ENCODE assay signal across 14 mouse cellular contexts in the genomic region with DNA sequence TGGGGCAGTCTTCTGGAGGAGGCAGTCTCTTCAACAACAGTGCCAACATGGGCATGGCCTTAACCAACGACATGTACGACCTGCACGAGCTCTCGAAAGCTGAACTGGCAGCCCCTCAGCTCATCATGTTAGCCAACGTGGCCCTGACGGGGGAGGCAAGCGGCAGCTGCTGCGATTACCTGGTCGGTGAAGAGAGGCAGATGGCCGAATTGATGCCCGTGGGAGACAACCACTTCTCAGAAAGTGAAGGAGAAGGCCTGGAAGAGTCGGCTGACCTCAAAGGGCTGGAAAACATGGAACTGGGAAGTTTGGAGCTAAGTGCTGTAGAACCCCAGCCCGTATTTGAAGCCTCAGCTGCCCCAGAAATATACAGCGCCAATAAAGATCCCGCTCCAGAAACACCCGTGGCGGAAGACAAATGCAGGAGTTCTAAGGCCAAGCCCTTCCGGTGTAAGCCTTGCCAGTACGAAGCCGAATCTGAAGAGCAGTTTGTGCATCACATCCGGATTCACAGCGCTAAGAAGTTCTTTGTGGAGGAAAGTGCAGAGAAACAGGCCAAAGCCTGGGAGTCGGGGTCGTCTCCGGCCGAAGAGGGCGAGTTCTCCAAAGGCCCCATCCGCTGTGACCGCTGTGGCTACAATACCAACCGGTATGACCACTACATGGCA. TPM values are rescaled to one million over a fixed set of nuclear protein-coding genes. Genes with fewer than 3 reads are reported as not detected.
DNase-seq lines count a peak whose midpoint lies in the region; ATAC-seq and TF ChIP-seq lines count a peak whose summit lies in the region.
"Had no signal": no experiment of that assay in that cellular context is flagged by ENCODE, and none has a peak within 500 bp of the region (broad histone marks: within the 10 kb centered on the region; RNA-seq: fewer than 3 reads in every experiment).

No protein-coding gene starts in this region.

- WGBS in hindbrain, embryonic 14.5 days: 95% methylated on average over 30 of the region's 30 CpGs
- 95% methylated on average over 30 of the region's 30 CpGs for WGBS in hindbrain, embryonic 12.5 days
- 96% methylated on average over 30 of the region's 30 CpGs for WGBS in midbrain, postnatal 0 days
- 95% methylated on average over 30 of the region's 30 CpGs for WGBS in midbrain, embryonic 16.5 days
- WGBS in limb, embryonic 12.5 days: 93% methylated on average over 30 of the region's 30 CpGs
- 94% methylated on average over 30 of the region's 30 CpGs for WGBS in intestine, embryonic 16.5 days

- intact Hi-C loops in left cerebral cortex, postnatal 36 days (cut with DNase I): no loop called here

- H3K9me3 ChIP-seq in hindbrain, embryonic 14.5 days (ENCODE audit: control insufficient read depth, low read length): no peaks in the 10 kb centered on the region
- no peaks in the 10 kb centered on the region for H3K9me3 ChIP-seq in hindbrain, embryonic 12.5 days (replicated peaks)
- H3K9me3 ChIP-seq in midbrain, postnatal 0 days (ENCODE audit: low read length): no peaks in the 10 kb centered on the region
- no peaks in the 10 kb centered on the region for H3K9me3 ChIP-seq in midbrain, embryonic 16.5 days (replicated peaks; ENCODE audit: control insufficient read depth, low read length, poor library complexity, severe bottlenecking)
- no peaks in the 10 kb centered on the region for H3K9me3 ChIP-seq in limb, embryonic 12.5 days
- H3K9me3 ChIP-seq in intestine, embryonic 16.5 days (ENCODE audit: control insufficient read depth, low read length): no peaks in the 10 kb centered on the region

- no peak overlapping the region for H3K27ac ChIP-seq in hindbrain, embryonic 14.5 days
- H3K27ac ChIP-seq in hindbrain, embryonic 12.5 days: no peak overlapping the region
- no peak overlapping the region for H3K27ac ChIP-seq in midbrain, postnatal 0 days (ENCODE audit: low read depth, low read length)
- no peak overlapping the region for H3K27ac ChIP-seq in midbrain, embryonic 16.5 days (ENCODE audit: low read length)
- no peak overlapping the region for H3K27ac ChIP-seq in limb, embryonic 12.5 days
- no peak overlapping the region for H3K27ac ChIP-seq in intestine, embryonic 16.5 days (ENCODE audit: low read length)
- H3K27ac ChIP-seq: heart, adult 2 months had no signal

- 0 out of 2 replicates have a peak, but pooled peaks cover 6% of the 10 kb centered on the region for H3K27me3 ChIP-seq in hindbrain, embryonic 14.5 days (ENCODE audit: control insufficient read depth, insufficient read depth, low read length)
- peaks cover 7% of the 10 kb centered on the region for H3K27me3 ChIP-seq in hindbrain, embryonic 12.5 days
- no peaks in the 10 kb centered on the region for H3K27me3 ChIP-seq in midbrain, postnatal 0 days (ENCODE audit: insufficient read depth, low read length)
- peaks cover 3% of the 10 kb centered on the region; the same call in 1 of the 2 replicates for H3K27me3 ChIP-seq in midbrain, embryonic 16.5 days (ENCODE audit: control insufficient read depth, insufficient read depth, low read depth, low read length)
- H3K27me3 ChIP-seq in limb, embryonic 12.5 days: no peaks in the 10 kb centered on the region
- no peaks in the 10 kb centered on the region for H3K27me3 ChIP-seq in intestine, embryonic 16.5 days (replicated peaks; ENCODE audit: control insufficient read depth, insufficient read depth, low read length)

- no peak for DNase-seq in hindbrain, embryonic 14.5 days (ENCODE audit: low spot score)
- no peak for DNase-seq in midbrain, postnatal 0 days (ENCODE audit: low spot score)
- DNase-seq in ZHBTc4 (ENCODE audit: low read depth, low spot score): peak; percentile 60
- DNase-seq in left cerebral cortex, postnatal 36 days (ENCODE audit: low spot score in 2 of 2): no peak
- DNase-seq: cerebellum, adult 9-10 months; heart, adult 2 months; left cerebral cortex, postnatal 4 days; lung, postnatal 14 days; thymus, adult 2 months had no signal

- H3K4me2 ChIP-seq in hindbrain, embryonic 14.5 days (replicated peaks): peak overlapping the region; percentile 87; the same call in 1 of the 2 replicates
- H3K4me2 ChIP-seq in hindbrain, embryonic 12.5 days (replicated peaks): no peak overlapping the region
- 0 out of 2 replicates have a peak overlapping the region, but pooled peaks have one; percentile 9 for H3K4me2 ChIP-seq in midbrain, postnatal 0 days (ENCODE audit: low read depth, low read length, poor library complexity, severe bottlenecking)
- H3K4me2 ChIP-seq in midbrain, embryonic 16.5 days (ENCODE audit: low read length): no peak overlapping the region
- peak overlapping the region; percentile 61 for H3K4me2 ChIP-seq in limb, embryonic 12.5 days
- no peak overlapping the region for H3K4me2 ChIP-seq in intestine, embryonic 16.5 days (ENCODE audit: low read depth, low read length)

- H3K36me3 ChIP-seq in hindbrain, embryonic 14.5 days (replicated peaks; ENCODE audit: control insufficient read depth, insufficient read depth): peaks cover 19% of the 10 kb centered on the region
- H3K36me3 ChIP-seq in hindbrain, embryonic 12.5 days: peaks cover 38% of the 10 kb centered on the region
- H3K36me3 ChIP-seq in midbrain, postnatal 0 days (ENCODE audit: insufficient read depth, low read length): no peaks in the 10 kb centered on the region
- H3K36me3 ChIP-seq in midbrain, embryonic 16.5 days (ENCODE audit: control insufficient read depth, insufficient read depth, low read length): no peaks in the 10 kb centered on the region
- H3K36me3 ChIP-seq in limb, embryonic 12.5 days: peaks cover 52% of the 10 kb centered on the region
- peaks cover 9% of the 10 kb centered on the region for H3K36me3 ChIP-seq in intestine, embryonic 16.5 days (ENCODE audit: control insufficient read depth, insufficient read depth, low read length)

- no peak overlapping the region for H3K9ac ChIP-seq in hindbrain, embryonic 14.5 days
- H3K9ac ChIP-seq in hindbrain, embryonic 12.5 days: no peak overlapping the region
- no peak overlapping the region for H3K9ac ChIP-seq in midbrain, postnatal 0 days (replicated peaks; ENCODE audit: low read length, poor library complexity, severe bottlenecking)
- no peak overlapping the region for H3K9ac ChIP-seq in midbrain, embryonic 16.5 days (ENCODE audit: low read depth, low read length)
- no peak overlapping the region for H3K9ac ChIP-seq in limb, embryonic 12.5 days (replicated peaks)
- H3K9ac ChIP-seq in intestine, embryonic 16.5 days (ENCODE audit: low read depth, low read length): no peak overlapping the region

- H3K4me1 ChIP-seq in hindbrain, embryonic 14.5 days (replicated peaks; ENCODE audit: control insufficient read depth, insufficient read depth, low read length): peaks cover 4% of the 10 kb centered on the region; the same call in 1 of the 2 replicates
- H3K4me1 ChIP-seq in hindbrain, embryonic 12.5 days: peaks cover 10% of the 10 kb centered on the region; the same call in 1 of the 2 replicates
- H3K4me1 ChIP-seq in midbrain, postnatal 0 days (ENCODE audit: insufficient read depth, low read length): no peaks in the 10 kb centered on the region
- peaks cover 4% of the 10 kb centered on the region; the same call in 1 of the 2 replicates for H3K4me1 ChIP-seq in midbrain, embryonic 16.5 days (ENCODE audit: control insufficient read depth, insufficient read depth, low read length)
- H3K4me1 ChIP-seq in limb, embryonic 12.5 days (replicated peaks): peaks cover 19% of the 10 kb centered on the region; the same call in 1 of the 2 replicates
- H3K4me1 ChIP-seq in intestine, embryonic 16.5 days (ENCODE audit: control insufficient read depth, insufficient read depth, low read length): 0 out of 2 replicates have a peak, but pooled peaks cover 9% of the 10 kb centered on the region

- TF ChIP-seq CTCF in midbrain, postnatal 0 days (IDR thresholded peaks at IDR 0.05): no peak

- no peak overlapping the region for H3K4me3 ChIP-seq in hindbrain, embryonic 14.5 days (replicated peaks; ENCODE audit: low read length)
- no peak overlapping the region for H3K4me3 ChIP-seq in hindbrain, embryonic 12.5 days
- H3K4me3 ChIP-seq in midbrain, postnatal 0 days (ENCODE audit: low read depth, low read length): no peak overlapping the region
- H3K4me3 ChIP-seq in midbrain, embryonic 16.5 days (ENCODE audit: low read depth, low read length): no peak overlapping the region
- H3K4me3 ChIP-seq in limb, embryonic 12.5 days (replicated peaks): no peak overlapping the region
- no peak overlapping the region for H3K4me3 ChIP-seq in intestine, embryonic 16.5 days (ENCODE audit: low read length)
- H3K4me3 ChIP-seq: heart, adult 2 months had no signal

- no peak for ATAC-seq in hindbrain, embryonic 14.5 days (ENCODE audit: low FRiP score)
- ATAC-seq in hindbrain, embryonic 12.5 days (ENCODE audit: low FRiP score): no peak
- no peak for ATAC-seq in midbrain, postnatal 0 days (ENCODE audit: low FRiP score)
- no peak for ATAC-seq in midbrain, embryonic 16.5 days
- no peak for ATAC-seq in limb, embryonic 12.5 days (ENCODE audit: insufficient number of reproducible peaks, insufficient read depth, low FRiP score, low TSS enrichment, low read depth)
- ATAC-seq in intestine, embryonic 16.5 days: no peak
- ATAC-seq: activated CD4-positive, CD25-positive, alpha-beta regulatory T cell, adult 4 months had no signal

RNA-seq across cellular contexts. Expression of a gene that starts 2.8 kb away (rescaled TPM):
- polyA plus RNA-seq in hindbrain, embryonic 14.5 days (2014; fragmentation: Nextera tagmentation; extraction: Ambion mirVana): 8.4 and 8.6 TPM in 2 replicates
- 27.9 and 28.7 TPM in 2 replicates for polyA plus RNA-seq in hindbrain, embryonic 12.5 days (2016; fragmentation: Nextera tagmentation; extraction: Ambion mirVana)
- total RNA-seq in midbrain, postnatal 0 days (2014; rRNA removed): 6.5 and 7.1 TPM in 2 replicates
- 2.8 TPM in 2 replicates for polyA plus RNA-seq in midbrain, postnatal 0 days (2015; fragmentation: Nextera tagmentation; extraction: Ambion mirVana)
- polyA plus RNA-seq in midbrain, embryonic 16.5 days (2015; fragmentation: Nextera tagmentation; extraction: Ambion mirVana): 4.8 and 4.9 TPM in 2 replicates
- polyA plus RNA-seq in limb, embryonic 12.5 days (2016; fragmentation: Nextera tagmentation; extraction: Ambion mirVana): 61.8 and 65.0 TPM in 2 replicates
- total RNA-seq in left cerebral cortex, postnatal 36 days (2021): 1 to 10 TPM; 3.4 to 3.6 TPM
- 20.1 and 21.5 TPM in 2 replicates for polyA plus RNA-seq in intestine, embryonic 16.5 days (2015; fragmentation: Nextera tagmentation; extraction: Ambion mirVana)

RNA-seq across cellular contexts. Expression of a gene that starts 41.8 kb away (rescaled TPM):
- 32.1 and 37.3 TPM in 2 replicates for polyA plus RNA-seq in hindbrain, embryonic 14.5 days (2014; fragmentation: Nextera tagmentation; extraction: Ambion mirVana)
- 32.8 and 35.5 TPM in 2 replicates for polyA plus RNA-seq in hindbrain, embryonic 12.5 days (2016; fragmentation: Nextera tagmentation; extraction: Ambion mirVana)
- total RNA-seq in midbrain, postnatal 0 days (2014; rRNA removed): 11.6 and 18.0 TPM in 2 replicates
- 34.4 and 35.0 TPM in 2 replicates for polyA plus RNA-seq in midbrain, postnatal 0 days (2015; fragmentation: Nextera tagmentation; extraction: Ambion mirVana)
- polyA plus RNA-seq in midbrain, embryonic 16.5 days (2015; fragmentation: Nextera tagmentation; extraction: Ambion mirVana): 36.2 and 36.5 TPM in 2 replicates
- polyA plus RNA-seq in limb, embryonic 12.5 days (2016; fragmentation: Nextera tagmentation; extraction: Ambion mirVana): 31.8 and 35.0 TPM in 2 replicates
- total RNA-seq in left cerebral cortex, postnatal 36 days (2021): 10 to 100 TPM; 24.0 to 26.4 TPM
- 30.9 and 32.6 TPM in 2 replicates for polyA plus RNA-seq in intestine, embryonic 16.5 days (2015; fragmentation: Nextera tagmentation; extraction: Ambion mirVana)

RNA-seq across cellular contexts. Expression of a gene that starts 41.9 kb away (rescaled TPM):
- 57.5 and 67.8 TPM in 2 replicates for polyA plus RNA-seq in hindbrain, embryonic 14.5 days (2014; fragmentation: Nextera tagmentation; extraction: Ambion mirVana)
- polyA plus RNA-seq in hindbrain, embryonic 12.5 days (2016; fragmentation: Nextera tagmentation; extraction: Ambion mirVana): 80.1 and 87.0 TPM in 2 replicates
- total RNA-seq in midbrain, postnatal 0 days (2014; rRNA removed): 70.2 and 71.3 TPM in 2 replicates
- 52.0 TPM in 2 replicates for polyA plus RNA-seq in midbrain, postnatal 0 days (2015; fragmentation: Nextera tagmentation; extraction: Ambion mirVana)
- 62.5 and 64.9 TPM in 2 replicates for polyA plus RNA-seq in midbrain, embryonic 16.5 days (2015; fragmentation: Nextera tagmentation; extraction: Ambion mirVana)
- 83.5 and 87.3 TPM in 2 replicates for polyA plus RNA-seq in limb, embryonic 12.5 days (2016; fragmentation: Nextera tagmentation; extraction: Ambion mirVana)
- 10 to 100 TPM; 45.6 to 45.8 TPM for total RNA-seq in left cerebral cortex, postnatal 36 days (2021)
- 43.4 and 44.0 TPM in 2 replicates for polyA plus RNA-seq in intestine, embryonic 16.5 days (2015; fragmentation: Nextera tagmentation; extraction: Ambion mirVana)

RNA-seq across cellular contexts. Expression of a gene that starts 56.8 kb away (rescaled TPM):
- polyA plus RNA-seq in hindbrain, embryonic 14.5 days (2014; fragmentation: Nextera tagmentation; extraction: Ambion mirVana): 1.8 and 2.0 TPM in 2 replicates
- polyA plus RNA-seq in hindbrain, embryonic 12.5 days (2016; fragmentation: Nextera tagmentation; extraction: Ambion mirVana): 1.5 TPM in 2 replicates
- not detected in 2 replicates for total RNA-seq in midbrain, postnatal 0 days (2014; rRNA removed)
- 1.1 and 1.5 TPM in 2 replicates for polyA plus RNA-seq in midbrain, postnatal 0 days (2015; fragmentation: Nextera tagmentation; extraction: Ambion mirVana)
- 0.41 and 0.48 TPM in 2 replicates for polyA plus RNA-seq in midbrain, embryonic 16.5 days (2015; fragmentation: Nextera tagmentation; extraction: Ambion mirVana)
- polyA plus RNA-seq in limb, embryonic 12.5 days (2016; fragmentation: Nextera tagmentation; extraction: Ambion mirVana): 0.86 and 1.1 TPM in 2 replicates
- total RNA-seq in left cerebral cortex, postnatal 36 days (2021): not detected
- 1.2 and 1.5 TPM in 2 replicates for polyA plus RNA-seq in intestine, embryonic 16.5 days (2015; fragmentation: Nextera tagmentation; extraction: Ambion mirVana)
- total RNA-seq: heart, adult 2 months; left cerebral cortex, postnatal 4 days had no signal

Comparison
In these comparisons a context has a peak if more than half of its experiments do, and no peak if none do; other contexts are left out.
1. H3K4me2 ChIP-seq: peak in hindbrain, embryonic 14.5 days (single experiment), midbrain, postnatal 0 days (single experiment) and limb, embryonic 12.5 days (single experiment); none in hindbrain, embryonic 12.5 days (single experiment), midbrain, embryonic 16.5 days (single experiment) and intestine, embryonic 16.5 days (single experiment).